Mouse (Mus musculus): Measurements from ENCODE around the gene Rassf10. TPM values are rescaled to one million over a fixed set of nuclear protein-coding genes. Genes with fewer than 3 reads are reported as not detected.

The Rassf10 gene
- polyA plus RNA-seq, 1 experiment: 2.2 TPM

DNA sequence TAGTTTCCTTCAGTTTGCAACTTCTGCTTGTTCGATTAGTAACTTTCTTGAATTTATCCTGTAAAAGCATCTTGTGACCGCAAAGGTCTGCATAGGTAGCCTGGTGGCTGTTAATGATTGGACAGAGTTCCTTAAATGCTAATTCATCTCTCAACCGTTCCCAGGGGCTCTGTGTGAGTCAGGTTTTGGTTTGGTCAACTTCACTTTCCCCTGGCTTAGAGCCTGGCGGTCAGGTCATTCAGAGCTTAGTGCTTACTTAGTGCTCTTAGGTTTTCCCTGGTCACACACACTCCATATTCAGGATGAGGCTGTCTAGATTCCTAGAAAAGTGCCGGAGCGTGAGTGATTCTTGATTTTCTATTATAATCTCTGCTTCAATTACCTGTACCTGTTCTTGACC is 12.6 kb downstream of the Rassf10 start:
- TF ChIP-seq CTCF (IDR thresholded peaks at IDR 0.05; ENCODE audit: borderline replicate concordance, extremely low read depth, insufficient read depth, insufficient read length) (no peak), POLR2A (IDR thresholded peaks at IDR 0.05; ENCODE audit: borderline replicate concordance, extremely low read depth, insufficient read depth, insufficient read length, poor library complexity, severe bottlenecking) (no peak)

GRCm38 (mm10) chr7:112966786-112967185 is 13.0 kb downstream of the Rassf10 start:
- DNase-seq (ENCODE audit: low read depth): no peak
- TF ChIP-seq CTCF (IDR thresholded peaks at IDR 0.05; ENCODE audit: borderline replicate concordance, extremely low read depth, insufficient read depth, insufficient read length) (no peak), POLR2A (IDR thresholded peaks at IDR 0.05; ENCODE audit: borderline replicate concordance, extremely low read depth, insufficient read depth, insufficient read length, poor library complexity, severe bottlenecking) (no peak)

More for the DNA sequence above, 12.6 kb downstream of the Rassf10 start:
- no peak for DNase-seq (ENCODE audit: low read depth)

- TF ChIP-seq CTCF (IDR thresholded peaks at IDR 0.05; ENCODE audit: borderline replicate concordance, extremely low read depth, insufficient read depth, insufficient read length) (no peak), POLR2A (IDR thresholded peaks at IDR 0.05; ENCODE audit: borderline replicate concordance, extremely low read depth, insufficient read depth, insufficient read length, poor library complexity, severe bottlenecking) (no peak)
- DNase-seq (ENCODE audit: low read depth): peak; percentile 24
These were observed 29.6 kb downstream of the Rassf10 start for GRCm38 (mm10) chr7:112983316-112983715.

DNA sequence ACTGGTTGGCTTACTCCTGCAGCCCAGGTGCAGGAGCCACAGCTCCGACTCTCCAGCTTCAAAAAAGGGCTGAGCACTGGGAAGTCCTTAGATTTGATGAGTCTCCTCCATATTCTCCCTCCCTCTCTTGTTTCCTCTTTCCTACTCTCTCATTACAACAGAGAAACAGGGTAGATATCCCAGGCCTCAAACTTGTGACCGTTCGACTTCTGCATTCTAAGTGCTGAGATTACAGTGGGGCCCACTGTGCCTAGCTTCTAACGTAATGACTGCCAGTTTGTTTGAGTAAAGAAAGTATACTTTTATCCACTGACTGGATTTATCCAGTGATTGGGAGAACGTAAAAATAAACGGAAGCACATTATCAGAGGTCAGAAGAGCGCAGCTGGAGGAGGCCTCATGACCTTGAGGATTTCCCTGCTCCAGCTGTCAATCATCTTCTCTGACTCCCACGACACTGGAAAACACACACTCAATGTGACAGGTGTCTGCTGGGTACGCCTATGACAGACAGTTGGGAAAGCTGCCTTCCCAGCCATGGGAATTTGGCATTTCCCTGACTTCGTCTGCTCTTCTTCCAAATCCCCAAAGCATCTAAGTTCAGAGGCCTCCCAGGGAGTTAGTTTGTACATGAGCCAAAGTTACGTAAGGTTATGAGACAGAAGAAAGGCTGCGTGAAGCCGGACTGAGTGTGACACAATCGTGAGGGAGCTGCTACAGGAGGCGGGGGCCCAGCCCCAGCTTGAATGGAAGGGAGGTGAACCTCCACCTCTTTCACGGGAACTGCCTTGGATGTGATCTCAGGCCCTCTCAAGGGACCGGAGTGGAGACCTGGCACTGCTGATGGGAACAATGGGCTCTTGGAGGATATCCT is 31.2 kb downstream of the Rassf10 start:
- peak; percentile 6 for DNase-seq (ENCODE audit: low read depth)
- TF ChIP-seq CTCF (IDR thresholded peaks at IDR 0.05; ENCODE audit: borderline replicate concordance, extremely low read depth, insufficient read depth, insufficient read length) (no peak), POLR2A (IDR thresholded peaks at IDR 0.05; ENCODE audit: borderline replicate concordance, extremely low read depth, insufficient read depth, insufficient read length, poor library complexity, severe bottlenecking) (no peak)

- no peak for DNase-seq (ENCODE audit: low read depth)
- no peak for TF ChIP-seq CTCF (IDR thresholded peaks at IDR 0.05; ENCODE audit: borderline replicate concordance, extremely low read depth, insufficient read depth, insufficient read length)
- TF ChIP-seq POLR2A (IDR thresholded peaks at IDR 0.05; ENCODE audit: borderline replicate concordance, extremely low read depth, insufficient read depth, insufficient read length, poor library complexity, severe bottlenecking): no peak
These were observed 31.8 kb downstream of the Rassf10 start for GRCm38 (mm10) chr7:112985578-112985949.

- no peak for TF ChIP-seq CTCF (IDR thresholded peaks at IDR 0.05; ENCODE audit: borderline replicate concordance, extremely low read depth, insufficient read depth, insufficient read length)
- TF ChIP-seq POLR2A (IDR thresholded peaks at IDR 0.05; ENCODE audit: borderline replicate concordance, extremely low read depth, insufficient read depth, insufficient read length, poor library complexity, severe bottlenecking): no peak
- DNase-seq (ENCODE audit: low read depth): no peak
These were observed 39.2 kb downstream of the Rassf10 start for GRCm38 (mm10) chr7:112992928-112993327.

DNA sequence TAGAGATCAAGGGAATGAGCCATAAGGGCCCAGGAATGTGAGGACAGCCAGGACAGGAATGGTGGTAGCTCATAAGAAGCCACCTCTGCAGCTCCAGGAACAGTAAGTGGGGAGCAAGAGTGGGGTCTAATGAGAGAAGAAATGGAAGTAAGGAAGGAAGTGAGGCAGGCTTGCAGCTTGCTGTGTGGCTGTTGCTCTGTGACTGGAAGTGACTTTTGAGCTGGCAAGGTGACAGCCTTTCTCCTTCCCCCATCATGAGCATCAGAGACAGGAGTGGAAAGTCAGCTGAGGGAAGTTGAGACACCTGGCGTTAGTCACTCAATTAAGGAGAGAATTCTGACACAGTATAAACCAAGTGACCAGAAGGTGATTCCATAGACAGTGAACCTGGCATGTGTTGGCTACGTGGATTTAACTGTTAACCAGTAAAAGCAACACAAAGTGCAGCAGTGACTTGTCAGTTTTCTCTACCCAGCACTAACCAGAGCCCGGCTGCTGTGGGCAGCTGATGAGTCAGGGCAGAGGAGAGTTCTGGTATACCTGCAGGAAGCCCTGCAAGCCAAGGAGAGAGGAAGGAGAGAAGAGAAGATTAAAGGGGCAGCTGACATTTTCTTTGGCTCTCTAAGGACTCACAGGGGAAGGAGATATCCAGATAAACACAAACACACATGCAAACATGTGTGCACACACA is 49.9 kb downstream of the Rassf10 start:
- TF ChIP-seq CTCF (IDR thresholded peaks at IDR 0.05; ENCODE audit: borderline replicate concordance, extremely low read depth, insufficient read depth, insufficient read length): no peak
- DNase-seq (ENCODE audit: low read depth): no peak

- no peak for DNase-seq (ENCODE audit: low read depth)
- TF ChIP-seq POLR2A (IDR thresholded peaks at IDR 0.05; ENCODE audit: borderline replicate concordance, extremely low read depth, insufficient read depth, insufficient read length, poor library complexity, severe bottlenecking) (no peak), CTCF (IDR thresholded peaks at IDR 0.05; ENCODE audit: borderline replicate concordance, extremely low read depth, insufficient read depth, insufficient read length) (no peak)
These were observed 52.0 kb downstream of the Rassf10 start for GRCm38 (mm10) chr7:113005726-113006125.

Data from brain, embryonic 14.5 days (tissue).